Mouse (Mus musculus): ENCODE results near the gene Nicn1. TPM values are rescaled to one million over a fixed set of nuclear protein-coding genes. Genes with fewer than 3 reads are reported as not detected.
"Not testable (repeated sequence)": the region's sequence is repeated elsewhere in the genome, so short reads cannot be mapped to it uniquely, and the experiment has no call there.

Gene Nicn1
- polyA plus RNA-seq, 1 experiment from 2014 or later = 6.7 TPM

- H3K9me3 ChIP-seq (replicated peaks) = no peaks in the 10 kb centered on the region
- no peak overlapping the region for H3K4me2 ChIP-seq
- H3K9ac ChIP-seq = no peak overlapping the region
- no peak overlapping the region for H3K4me3 ChIP-seq (replicated peaks)
- ATAC-seq (ENCODE audit: insufficient read depth) = no peak
- 0 out of 2 replicates have a peak, but pooled peaks cover 5% of the 10 kb centered on the region for H3K4me1 ChIP-seq (replicated peaks)
- WGBS (ENCODE audit: insufficient replicate concordance) = 35% methylated on average over 8 of the region's 8 CpGs
- H3K36me3 ChIP-seq (replicated peaks) = no peaks in the 10 kb centered on the region
- H3K27me3 ChIP-seq = no peaks in the 10 kb centered on the region
- H3K27ac ChIP-seq (replicated peaks) = peak overlapping the region; percentile 45; the same call in 1 of the 2 replicates
Observed at GRCm38 (mm10) chr9:108280071-108280828, 10.0 kb upstream of the Nicn1 start.

- H3K4me2 ChIP-seq = no peak overlapping the region
- WGBS (ENCODE audit: insufficient replicate concordance) = 5% methylated on average over 6 of the region's 6 CpGs
Observed at GRCm38 (mm10) chr9:108284410-108284809, 5.8 kb upstream of the Nicn1 start.

GRCm38 (mm10) chr9:108287526-108288238, 2.5 kb upstream of the Nicn1 start:
- not testable (repeated sequence) for H3K27me3 ChIP-seq; H3K27ac ChIP-seq (replicated peaks); H3K36me3 ChIP-seq (replicated peaks); H3K4me2 ChIP-seq; H3K9me3 ChIP-seq (replicated peaks); ATAC-seq (ENCODE audit: insufficient read depth); H3K9ac ChIP-seq; H3K4me3 ChIP-seq (replicated peaks)
- 73% methylated on average over 6 of the region's 6 CpGs for WGBS (ENCODE audit: insufficient replicate concordance)
- H3K4me1 ChIP-seq (replicated peaks) = peaks cover 29% of the 10 kb centered on the region

More at GRCm38 (mm10) chr9:108284410-108284809, 5.8 kb upstream of the Nicn1 start:
- Histone ChIP-seq H3K36me3 (replicated peaks) (no peaks in the 10 kb centered on the region), H3K4me3 (replicated peaks) (no peak overlapping the region), H3K9me3 (replicated peaks) (no peaks in the 10 kb centered on the region), H3K4me1 (replicated peaks) (peaks cover 12% of the 10 kb centered on the region; the same call in 1 of the 2 replicates), H3K27me3 (no peaks in the 10 kb centered on the region), H3K27ac (replicated peaks) (no peak overlapping the region), H3K9ac (no peak overlapping the region)
- ATAC-seq (ENCODE audit: insufficient read depth) = peak; percentile 76

- H3K4me3 ChIP-seq (replicated peaks) = peak overlapping the region; percentile 66
- H3K27ac ChIP-seq (replicated peaks) = 0 out of 2 replicates have a peak overlapping the region, but pooled peaks have one; percentile 79
- H3K9me3 ChIP-seq (replicated peaks) = no peaks in the 10 kb centered on the region
- no peak for ATAC-seq (ENCODE audit: insufficient read depth)
- WGBS (ENCODE audit: insufficient replicate concordance) = 52% methylated on average over 2 of the region's 2 CpGs
- H3K9ac ChIP-seq = 0 out of 2 replicates have a peak overlapping the region, but pooled peaks have one; percentile 66
- peak overlapping the region; percentile 84 for H3K4me2 ChIP-seq
- no peaks in the 10 kb centered on the region; the same call in 1 of the 2 replicates for H3K27me3 ChIP-seq
- no peaks in the 10 kb centered on the region for H3K36me3 ChIP-seq (replicated peaks)
- H3K4me1 ChIP-seq (replicated peaks) = peaks cover 29% of the 10 kb centered on the region
Observed at GRCm38 (mm10) chr9:108289347-108289746, 882 bp upstream of the Nicn1 start.

- Histone ChIP-seq H3K4me1 (replicated peaks) (peaks cover 29% of the 10 kb centered on the region), H3K27ac (replicated peaks) (peak overlapping the region; percentile 51), H3K4me3 (replicated peaks) (peak overlapping the region; percentile 66), H3K27me3 (no peaks in the 10 kb centered on the region; the same call in 1 of the 2 replicates), H3K36me3 (replicated peaks) (no peaks in the 10 kb centered on the region), H3K9me3 (replicated peaks) (no peaks in the 10 kb centered on the region), H3K9ac (peak overlapping the region; percentile 30; the same call in 1 of the 2 replicates), H3K4me2 (peak overlapping the region; percentile 84)
- WGBS (ENCODE audit: insufficient replicate concordance) = 53% methylated on average over 6 of the region's 6 CpGs
- no peak for ATAC-seq (ENCODE audit: insufficient read depth)
Observed at GRCm38 (mm10) chr9:108290773-108291172, 544 bp downstream of the Nicn1 start.

GRCm38 (mm10) chr9:108296453-108297355, 6.5 kb downstream of the Nicn1 start, which contains the start of gene Amt:
Gene Amt, plus strand, starts transcription at chr9:108296853.
- peak; percentile 75 for ATAC-seq (ENCODE audit: insufficient read depth)
- WGBS (ENCODE audit: insufficient replicate concordance) = 47% methylated on average over 18 of the region's 18 CpGs
- no peak within 1 kb of the TSS for H3K9ac ChIP-seq

GRCm38 (mm10) chr9:108301853-108302252, 11.6 kb downstream of the Nicn1 start:
- 63% methylated on average over 3 of the region's 3 CpGs for WGBS (ENCODE audit: insufficient replicate concordance)
- no peak overlapping the region for H3K4me3 ChIP-seq (replicated peaks)
- no peak for ATAC-seq (ENCODE audit: insufficient read depth)
- H3K4me2 ChIP-seq = no peak overlapping the region
- H3K27me3 ChIP-seq = no peaks in the 10 kb centered on the region
- H3K4me1 ChIP-seq (replicated peaks) = peaks cover 36% of the 10 kb centered on the region
- H3K9ac ChIP-seq = no peak overlapping the region
- 0 out of 2 replicates have a peak overlapping the region, but pooled peaks have one; percentile 53 for H3K27ac ChIP-seq (replicated peaks)
- H3K9me3 ChIP-seq (replicated peaks) = no peaks in the 10 kb centered on the region
- peaks cover 29% of the 10 kb centered on the region for H3K36me3 ChIP-seq (replicated peaks)

More at GRCm38 (mm10) chr9:108296453-108297355, 6.5 kb downstream of the Nicn1 start, which contains the start of gene Amt:
- Histone ChIP-seq H3K4me1 (replicated peaks) (peaks cover 19% of the 10 kb centered on the region; the same call in 1 of the 2 replicates), H3K27ac (replicated peaks) (peak within 1 kb of the TSS; percentile 74), H3K27me3 (no peaks in the 10 kb centered on the region; the same call in 1 of the 2 replicates), H3K9me3 (replicated peaks) (no peaks in the 10 kb centered on the region), H3K4me3 (replicated peaks) (peak within 1 kb of the TSS; percentile 20), H3K4me2 (peak within 1 kb of the TSS; percentile 36), H3K36me3 (replicated peaks) (peaks cover 10% of the 10 kb centered on the region; the same call in 1 of the 2 replicates)

- no peak for ATAC-seq (ENCODE audit: insufficient read depth)
- Histone ChIP-seq H3K4me3 (replicated peaks) (peak overlapping the region; percentile 85), H3K9ac (peak overlapping the region; percentile 85), H3K27me3 (no peaks in the 10 kb centered on the region), H3K9me3 (replicated peaks) (no peaks in the 10 kb centered on the region), H3K4me1 (replicated peaks) (peaks cover 57% of the 10 kb centered on the region), H3K36me3 (replicated peaks) (peaks cover 31% of the 10 kb centered on the region), H3K27ac (replicated peaks) (peak overlapping the region; percentile 100), H3K4me2 (peak overlapping the region; percentile 90)
- WGBS (ENCODE audit: insufficient replicate concordance) = 31% methylated on average over 4 of the region's 4 CpGs
Observed at GRCm38 (mm10) chr9:108304716-108305115, 14.5 kb downstream of the Nicn1 start.

GRCm38 (mm10) chr9:108305170-108305569, 14.9 kb downstream of the Nicn1 start:
- Histone ChIP-seq H3K9me3 (replicated peaks) (no peaks in the 10 kb centered on the region), H3K4me2 (peak overlapping the region; percentile 90), H3K27me3 (no peaks in the 10 kb centered on the region), H3K4me1 (replicated peaks) (peaks cover 62% of the 10 kb centered on the region), H3K9ac (peak overlapping the region; percentile 85), H3K27ac (replicated peaks) (peak overlapping the region; percentile 100), H3K4me3 (replicated peaks) (peak overlapping the region; percentile 85), H3K36me3 (replicated peaks) (peaks cover 36% of the 10 kb centered on the region)
- 3% methylated on average over 1 of the region's 1 CpGs for WGBS (ENCODE audit: insufficient replicate concordance)
- no peak for ATAC-seq (ENCODE audit: insufficient read depth)

Measured in liver, embryonic 15.5 days (tissue).